Mouse (Mus musculus): Measurements from ENCODE around the gene Kif2c. TPM values are rescaled to one million over a fixed set of nuclear protein-coding genes. Genes with fewer than 3 reads are reported as not detected.

Gene Kif2c
- 117 and 119 TPM in 2 replicates for polyA plus RNA-seq (2016; fragmentation: Nextera tagmentation; extraction: Ambion mirVana)

DNA sequence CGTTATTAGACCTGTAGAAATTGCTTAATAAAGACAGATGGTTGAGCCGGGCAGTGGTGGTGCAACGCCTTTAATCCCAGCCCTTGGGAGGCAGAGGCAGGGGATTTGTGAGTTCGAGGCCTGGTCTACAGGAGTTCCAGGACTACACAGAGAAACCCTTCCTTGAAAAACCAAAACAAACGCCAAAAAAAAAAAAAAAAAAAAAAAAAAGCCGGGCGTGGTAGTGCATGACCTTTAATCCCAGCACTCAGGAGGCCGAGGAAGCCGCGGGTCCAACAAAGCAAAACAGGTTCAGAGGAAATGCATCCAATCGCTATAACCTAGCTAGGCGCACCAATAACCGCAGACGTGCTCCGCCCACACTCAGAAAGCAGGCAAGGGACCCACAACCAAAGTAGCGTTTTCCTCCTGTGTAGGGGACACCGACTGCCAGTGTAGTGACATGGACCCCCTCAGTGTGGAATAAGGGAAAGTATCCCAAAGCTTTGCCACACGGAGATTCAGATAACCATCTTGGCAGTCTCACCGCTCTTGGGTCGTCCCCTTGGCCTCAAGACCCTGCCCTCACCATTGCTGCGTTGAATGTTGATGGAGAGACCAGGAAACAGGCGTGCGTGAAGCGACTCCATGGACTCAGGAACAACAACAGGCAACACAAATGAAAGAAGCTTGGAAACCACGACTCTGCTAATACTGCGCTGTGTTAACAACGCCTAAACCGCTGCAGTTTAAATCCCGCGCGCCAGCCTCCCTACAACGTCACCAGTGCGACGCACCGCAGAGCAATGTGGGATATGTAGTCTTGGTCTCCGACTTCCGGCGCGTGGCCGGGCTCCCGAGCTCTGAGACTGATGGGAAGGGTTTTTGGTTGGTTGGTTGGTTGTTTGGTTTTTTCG, at the start of gene Kif2c:
Gene Kif2c (minus strand): TSS at position 777 of the 896 bp plus-strand sequence.
- Histone ChIP-seq H3K36me3 (replicated peaks) (peaks cover 33% of the 10 kb centered on the region), H3K27ac (peak within 1 kb of the TSS; percentile 94), H3K4me1 (peaks cover 25% of the 10 kb centered on the region), H3K27me3 (ENCODE audit: poor library complexity, severe bottlenecking) (no peaks in the 10 kb centered on the region), H3K9me3 (no peaks in the 10 kb centered on the region; the same call in 1 of the 2 replicates), H3K4me3 (peak within 1 kb of the TSS; percentile 82)
- whole genome bisulfite sequencing = 2% methylated on average over 42 of the region's 42 CpGs
- peak; percentile 91 for DNase-seq (ENCODE audit: extremely low spot score, low spot score)

DNA sequence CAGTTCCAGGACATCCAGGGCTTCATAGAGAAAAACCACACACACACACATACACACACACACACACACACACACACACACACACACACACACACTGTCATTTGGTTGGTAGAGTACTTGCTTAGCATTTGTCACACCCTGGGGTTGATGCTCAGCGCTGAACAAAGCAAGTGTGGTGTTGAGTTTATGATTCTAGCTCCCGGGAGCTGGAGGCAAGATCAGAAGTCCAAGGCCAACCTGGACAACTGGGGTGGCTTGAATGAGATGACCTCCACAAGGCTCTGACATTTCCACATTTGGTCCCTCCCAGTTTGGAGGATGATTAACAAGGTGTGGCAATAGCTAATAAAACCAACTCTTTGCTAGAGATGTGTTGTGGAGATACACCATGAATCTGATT, 48.8 kb upstream of the Kif2c start:
- no peak overlapping the region for H3K27ac ChIP-seq
- no peak overlapping the region for H3K4me3 ChIP-seq
- H3K27me3 ChIP-seq (ENCODE audit: poor library complexity, severe bottlenecking) = peaks cover 10% of the 10 kb centered on the region; the same call in 1 of the 2 replicates
- peaks cover 10% of the 10 kb centered on the region for H3K4me1 ChIP-seq
- no peaks in the 10 kb centered on the region for H3K9me3 ChIP-seq
- no peaks in the 10 kb centered on the region for H3K36me3 ChIP-seq (replicated peaks)
- WGBS = 88% methylated on average over 2 of the region's 2 CpGs
- DNase-seq (ENCODE audit: extremely low spot score, low spot score) = no peak

DNA sequence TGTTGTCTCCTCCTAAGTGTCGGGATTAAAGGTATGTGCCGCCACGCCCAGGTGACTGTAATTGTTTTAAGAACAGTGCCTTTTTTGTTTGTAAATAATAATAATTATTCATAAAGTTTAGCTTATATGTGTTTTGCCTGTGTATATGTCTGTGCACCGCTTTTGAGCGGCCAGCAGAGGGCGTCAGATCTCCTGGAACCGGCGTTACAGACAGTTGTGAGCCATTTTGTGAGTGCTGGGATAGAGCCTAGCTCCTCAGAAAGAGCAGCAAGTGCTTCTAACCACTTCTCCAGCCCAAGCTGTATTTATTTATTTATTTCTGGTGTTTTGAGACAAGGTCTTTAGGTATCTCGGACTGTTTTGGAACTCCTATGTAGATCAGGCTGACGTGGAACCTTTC, 47.9 kb upstream of the Kif2c start:
- H3K4me1 ChIP-seq = peaks cover 4% of the 10 kb centered on the region
- no peaks in the 10 kb centered on the region for H3K36me3 ChIP-seq (replicated peaks)
- no peak overlapping the region for H3K27ac ChIP-seq
- H3K9me3 ChIP-seq = no peaks in the 10 kb centered on the region
- H3K27me3 ChIP-seq (ENCODE audit: poor library complexity, severe bottlenecking) = peaks cover 10% of the 10 kb centered on the region; the same call in 1 of the 2 replicates
- no peak overlapping the region for H3K4me3 ChIP-seq
- WGBS = 50% methylated on average over 10 of the region's 10 CpGs
- no peak for DNase-seq (ENCODE audit: extremely low spot score, low spot score)

GRCm38 (mm10) chr4:117229590-117229989, 47.2 kb upstream of the Kif2c start:
- Histone ChIP-seq H3K27ac (no peak overlapping the region), H3K4me1 (peaks cover 4% of the 10 kb centered on the region), H3K36me3 (replicated peaks) (no peaks in the 10 kb centered on the region), H3K4me3 (no peak overlapping the region), H3K27me3 (ENCODE audit: poor library complexity, severe bottlenecking) (peaks cover 10% of the 10 kb centered on the region; the same call in 1 of the 2 replicates), H3K9me3 (no peaks in the 10 kb centered on the region)
- DNase-seq (ENCODE audit: extremely low spot score, low spot score) = no peak
- 77% methylated on average over 15 of the region's 15 CpGs for WGBS

DNA sequence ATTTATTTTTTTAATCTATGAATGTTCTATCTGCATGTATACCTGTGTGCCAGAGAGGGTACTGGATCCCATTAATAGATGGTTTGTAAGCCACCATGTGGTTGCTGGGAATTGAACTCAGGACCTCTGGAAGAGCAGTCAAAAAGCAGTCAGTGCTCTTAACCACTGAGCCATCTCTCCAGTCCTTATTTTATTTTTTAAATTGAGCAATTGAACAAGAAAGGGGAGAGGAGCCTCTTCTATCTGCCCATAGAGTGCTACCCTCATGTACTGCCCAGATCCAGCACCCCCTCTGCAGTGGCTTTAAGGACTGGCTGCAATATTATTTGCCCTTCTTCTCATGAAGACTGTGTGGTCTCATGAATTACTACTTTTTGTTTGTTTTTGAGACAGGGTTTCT, 42.8 kb upstream of the Kif2c start:
- H3K4me1 ChIP-seq = 0 out of 2 replicates have a peak, but pooled peaks cover 4% of the 10 kb centered on the region
- no peak for DNase-seq (ENCODE audit: extremely low spot score, low spot score)

DNA sequence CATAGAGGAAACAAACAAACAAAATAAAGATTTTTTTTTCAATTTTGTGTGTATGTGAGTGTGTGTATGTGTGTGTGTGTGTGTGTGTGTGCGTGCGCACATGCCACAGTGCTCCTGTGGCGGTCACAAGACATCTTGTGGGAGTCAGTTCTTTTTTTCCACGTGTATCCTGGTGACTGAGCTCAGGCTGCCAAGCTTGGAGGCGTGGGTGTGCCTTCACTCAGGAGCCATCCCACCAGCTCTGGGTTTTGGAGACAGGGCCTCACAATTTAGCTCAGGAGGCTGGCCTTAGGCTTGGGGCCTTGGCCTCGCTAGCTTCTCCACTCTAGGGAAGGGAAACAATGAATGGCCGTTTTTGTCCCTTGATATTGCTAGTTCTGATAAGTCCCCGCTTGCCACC, 41.7 kb upstream of the Kif2c start:
- DNase-seq (ENCODE audit: extremely low spot score, low spot score) = no peak
- Histone ChIP-seq H3K27me3 (ENCODE audit: poor library complexity, severe bottlenecking) (0 out of 2 replicates have a peak, but pooled peaks cover under 1% of the 10 kb centered on the region), H3K36me3 (replicated peaks) (no peaks in the 10 kb centered on the region), H3K9me3 (no peaks in the 10 kb centered on the region), H3K27ac (no peak overlapping the region), H3K4me1 (0 out of 2 replicates have a peak, but pooled peaks cover 4% of the 10 kb centered on the region), H3K4me3 (no peak overlapping the region)
- WGBS = 83% methylated on average over 8 of the region's 8 CpGs

More for the DNA sequence above, 42.8 kb upstream of the Kif2c start:
- no peak overlapping the region for H3K4me3 ChIP-seq
- peaks cover 6% of the 10 kb centered on the region; the same call in 1 of the 2 replicates for H3K27me3 ChIP-seq (ENCODE audit: poor library complexity, severe bottlenecking)
- no peaks in the 10 kb centered on the region for H3K36me3 ChIP-seq (replicated peaks)
- H3K9me3 ChIP-seq = no peaks in the 10 kb centered on the region
- H3K27ac ChIP-seq = no peak overlapping the region

- Histone ChIP-seq H3K9me3 (no peaks in the 10 kb centered on the region), H3K4me1 (0 out of 2 replicates have a peak, but pooled peaks cover 7% of the 10 kb centered on the region), H3K27ac (no peak overlapping the region), H3K36me3 (replicated peaks) (no peaks in the 10 kb centered on the region), H3K27me3 (ENCODE audit: poor library complexity, severe bottlenecking) (no peaks in the 10 kb centered on the region), H3K4me3 (no peak overlapping the region)
- no peak for DNase-seq (ENCODE audit: extremely low spot score, low spot score)
- WGBS = 63% methylated on average over 5 of the region's 5 CpGs
These were observed 40.6 kb upstream of the Kif2c start for GRCm38 (mm10) chr4:117223001-117223400.

GRCm38 (mm10) chr4:117221836-117222235, 39.4 kb upstream of the Kif2c start:
- Histone ChIP-seq H3K4me1 (0 out of 2 replicates have a peak, but pooled peaks cover 7% of the 10 kb centered on the region), H3K36me3 (replicated peaks) (no peaks in the 10 kb centered on the region), H3K4me3 (no peak overlapping the region), H3K9me3 (no peaks in the 10 kb centered on the region), H3K27me3 (ENCODE audit: poor library complexity, severe bottlenecking) (no peaks in the 10 kb centered on the region), H3K27ac (no peak overlapping the region)
- WGBS = 83% methylated on average over 9 of the region's 9 CpGs
- no peak for DNase-seq (ENCODE audit: extremely low spot score, low spot score)

GRCm38 (mm10) chr4:117220741-117221515, 38.5 kb upstream of the Kif2c start:
- H3K9me3 ChIP-seq = no peaks in the 10 kb centered on the region
- H3K4me3 ChIP-seq = no peak overlapping the region
- 79% methylated on average over 9 of the region's 9 CpGs for WGBS
- H3K27ac ChIP-seq = no peak overlapping the region
- 0 out of 2 replicates have a peak, but pooled peaks cover 7% of the 10 kb centered on the region for H3K4me1 ChIP-seq
- no peak for DNase-seq (ENCODE audit: extremely low spot score, low spot score)
- no peaks in the 10 kb centered on the region for H3K27me3 ChIP-seq (ENCODE audit: poor library complexity, severe bottlenecking)
- no peaks in the 10 kb centered on the region for H3K36me3 ChIP-seq (replicated peaks)

DNA sequence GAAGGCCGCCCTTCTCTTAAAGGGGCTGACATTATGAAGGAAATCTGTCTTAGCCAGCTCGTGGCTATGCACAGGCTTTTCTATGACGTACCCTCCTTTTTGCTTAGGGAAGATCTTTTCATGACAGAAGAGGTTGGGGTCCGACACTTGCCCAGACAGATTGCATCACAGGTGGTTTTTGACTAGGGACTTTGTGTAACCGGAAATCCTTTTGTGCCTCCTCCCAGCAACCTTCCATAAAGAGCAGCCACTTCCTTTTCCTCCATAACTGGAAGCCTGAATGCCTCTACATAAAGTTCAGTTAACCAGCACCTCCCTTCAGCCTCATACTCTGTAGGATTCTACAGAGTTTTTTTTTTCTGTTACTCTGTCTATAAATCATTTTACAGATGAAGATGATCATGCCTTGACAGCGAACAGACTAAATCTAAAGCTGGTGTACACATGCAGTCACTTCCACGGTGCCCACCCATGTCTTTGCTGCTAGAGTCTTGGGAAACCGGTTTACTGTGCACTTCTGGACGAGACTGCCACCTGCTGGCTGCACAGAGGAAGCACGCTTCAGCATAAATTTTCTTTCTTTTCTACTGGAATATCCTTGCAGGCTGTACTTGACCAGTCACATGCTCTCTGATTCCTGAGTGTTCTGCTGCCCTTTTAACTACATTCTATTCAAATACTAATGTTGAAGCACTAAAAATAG, 36.2 kb upstream of the Kif2c start:
- Histone ChIP-seq H3K9me3 (no peaks in the 10 kb centered on the region), H3K36me3 (replicated peaks) (no peaks in the 10 kb centered on the region), H3K27ac (no peak overlapping the region), H3K27me3 (ENCODE audit: poor library complexity, severe bottlenecking) (no peaks in the 10 kb centered on the region), H3K4me1 (peaks cover 9% of the 10 kb centered on the region; the same call in 1 of the 2 replicates), H3K4me3 (no peak overlapping the region)
- peak; percentile 55 for DNase-seq (ENCODE audit: extremely low spot score, low spot score)
- 42% methylated on average over 10 of the region's 10 CpGs for whole genome bisulfite sequencing

DNA sequence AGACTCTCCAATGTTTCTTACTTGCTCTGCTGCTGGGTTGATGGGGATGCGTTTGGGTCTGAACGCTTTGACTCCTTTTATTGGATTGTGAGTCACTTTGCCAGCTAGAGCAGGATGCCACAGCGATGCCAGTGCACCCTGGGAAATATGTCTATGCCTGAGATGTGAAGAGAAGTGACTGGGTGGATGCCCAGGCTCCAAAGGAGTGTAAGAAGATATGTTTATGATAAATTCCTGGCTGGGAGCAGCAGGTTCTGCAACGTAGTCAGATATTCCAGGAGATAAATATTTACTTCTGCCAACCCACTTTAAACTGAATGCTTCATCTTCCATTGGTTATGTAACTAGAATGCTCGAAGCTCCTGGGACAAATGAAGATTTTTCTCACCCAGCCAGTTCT, 34.6 kb upstream of the Kif2c start:
- 81% methylated on average over 5 of the region's 5 CpGs for WGBS
- Histone ChIP-seq H3K4me1 (peaks cover 17% of the 10 kb centered on the region; the same call in 1 of the 2 replicates), H3K9me3 (no peaks in the 10 kb centered on the region), H3K27me3 (ENCODE audit: poor library complexity, severe bottlenecking) (no peaks in the 10 kb centered on the region), H3K27ac (no peak overlapping the region), H3K4me3 (no peak overlapping the region), H3K36me3 (replicated peaks) (no peaks in the 10 kb centered on the region)
- no peak for DNase-seq (ENCODE audit: extremely low spot score, low spot score)

DNA sequence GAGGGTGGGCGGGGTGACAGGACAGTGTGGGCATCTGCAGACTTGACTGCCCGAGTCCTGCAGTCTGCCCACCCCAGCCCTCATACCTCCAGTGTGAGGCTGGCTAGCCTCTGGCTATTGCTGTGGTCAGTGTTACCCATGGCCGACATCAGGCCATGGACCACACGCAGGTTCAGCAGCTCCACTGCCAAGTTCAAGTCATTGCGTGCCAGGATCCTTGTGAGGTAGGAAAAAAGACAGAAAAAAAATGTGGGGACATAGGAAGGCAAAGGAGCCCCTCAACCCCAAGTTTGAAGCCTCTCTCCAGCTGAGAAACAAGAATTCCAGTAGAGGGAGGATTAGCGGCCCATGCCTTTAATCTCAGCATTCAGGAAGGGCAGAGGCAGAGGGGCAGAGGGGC, 31.8 kb upstream of the Kif2c start:
- Histone ChIP-seq H3K4me1 (peaks cover 24% of the 10 kb centered on the region), H3K36me3 (replicated peaks) (no peaks in the 10 kb centered on the region), H3K4me3 (no peak overlapping the region), H3K27ac (no peak overlapping the region), H3K9me3 (no peaks in the 10 kb centered on the region), H3K27me3 (ENCODE audit: poor library complexity, severe bottlenecking) (no peaks in the 10 kb centered on the region)
- no peak for DNase-seq (ENCODE audit: extremely low spot score, low spot score)
- WGBS = 84% methylated on average over 6 of the region's 6 CpGs
